Mouse (Mus musculus): ENCODE measurements around the gene Ncs1. TPM values are rescaled to one million over a fixed set of nuclear protein-coding genes. Genes with fewer than 3 reads are reported as not detected.

The Ncs1 gene
- polyA plus RNA-seq, 2 experiments, result 20.5 to 45.1 TPM

DNA sequence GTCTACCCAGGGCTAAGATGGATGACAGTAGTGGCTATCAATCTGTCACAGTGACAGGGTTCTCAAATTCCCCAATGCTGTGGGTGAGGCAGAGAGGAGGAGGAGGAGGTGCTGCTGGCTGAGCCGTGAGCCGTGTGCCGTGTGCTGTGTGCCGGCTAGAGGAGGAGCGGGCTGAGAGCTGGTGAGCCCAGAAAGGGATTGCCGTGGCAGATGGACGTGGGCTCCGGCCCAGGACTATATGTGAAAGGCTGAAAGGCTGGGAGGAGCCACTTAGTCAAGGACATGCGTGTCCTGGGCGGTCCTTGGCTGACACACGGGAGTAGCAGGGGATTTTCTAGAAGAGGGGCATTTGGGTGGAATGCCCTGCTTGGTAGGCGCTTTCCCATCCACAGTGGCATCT, 37.3 kb downstream of the Ncs1 start:
- H3K9me3 ChIP-seq (ENCODE audit: control insufficient read depth, low read length), result no peaks in the 10 kb centered on the region
- DNase-seq (ENCODE audit: low spot score) (no peak), ATAC-seq (ENCODE audit: low FRiP score, low read depth) (no peak)
- no peaks in the 10 kb centered on the region for H3K4me1 ChIP-seq (ENCODE audit: control insufficient read depth, insufficient read depth, low read length)
- TF ChIP-seq POLR2A (IDR thresholded peaks at IDR 0.05; ENCODE audit: borderline replicate concordance, extremely low read depth, insufficient read depth, insufficient read length), result no peak
- H3K9ac ChIP-seq (ENCODE audit: low read depth, low read length, severe bottlenecking), result no peak overlapping the region
- no peaks in the 10 kb centered on the region for H3K27me3 ChIP-seq (ENCODE audit: control insufficient read depth, insufficient read depth, low read length)
- WGBS, result 92% methylated on average over 12 of the region's 12 CpGs
- no peak overlapping the region for H3K4me3 ChIP-seq (replicated peaks; ENCODE audit: low read length)
- peaks cover 59% of the 10 kb centered on the region for H3K36me3 ChIP-seq (ENCODE audit: control insufficient read depth, insufficient read depth, low read length)
- H3K27ac ChIP-seq (replicated peaks; ENCODE audit: low read depth, low read length), result no peak overlapping the region
- no peak overlapping the region for H3K4me2 ChIP-seq (replicated peaks; ENCODE audit: low read depth, low read length, severe bottlenecking)

DNA sequence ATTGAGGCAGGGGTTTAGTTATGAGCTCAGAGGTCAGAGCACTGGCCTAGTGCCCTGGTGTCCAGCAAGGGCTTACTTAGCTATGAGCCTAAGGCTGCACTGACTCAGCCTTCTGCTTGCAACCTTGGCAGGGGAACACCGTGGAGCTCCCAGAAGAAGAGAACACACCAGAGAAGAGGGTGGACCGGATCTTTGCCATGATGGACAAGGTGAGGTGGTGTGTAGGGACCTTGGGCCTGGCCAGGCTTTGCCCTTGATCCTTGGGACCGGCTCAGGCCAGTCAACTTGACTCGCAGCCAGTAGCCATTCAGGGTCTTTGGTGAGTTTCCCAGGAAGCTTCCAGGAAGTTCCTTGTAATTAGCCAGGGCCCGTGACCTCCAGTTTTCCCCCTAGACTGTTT, 38.9 kb downstream of the Ncs1 start:
- Histone ChIP-seq H3K4me2 (replicated peaks; ENCODE audit: low read depth, low read length, severe bottlenecking) (no peak overlapping the region), H3K27ac (replicated peaks; ENCODE audit: low read depth, low read length) (no peak overlapping the region), H3K4me3 (replicated peaks; ENCODE audit: low read length) (no peak overlapping the region), H3K9me3 (ENCODE audit: control insufficient read depth, low read length) (no peaks in the 10 kb centered on the region), H3K4me1 (ENCODE audit: control insufficient read depth, insufficient read depth, low read length) (no peaks in the 10 kb centered on the region), H3K27me3 (ENCODE audit: control insufficient read depth, insufficient read depth, low read length) (no peaks in the 10 kb centered on the region), H3K9ac (ENCODE audit: low read depth, low read length, severe bottlenecking) (no peak overlapping the region), H3K36me3 (ENCODE audit: control insufficient read depth, insufficient read depth, low read length) (peaks cover 69% of the 10 kb centered on the region)
- WGBS, result 90% methylated on average over 5 of the region's 5 CpGs
- ATAC-seq (ENCODE audit: low FRiP score, low read depth) (no peak), DNase-seq (ENCODE audit: low spot score) (no peak)
- no peak for TF ChIP-seq POLR2A (IDR thresholded peaks at IDR 0.05; ENCODE audit: borderline replicate concordance, extremely low read depth, insufficient read depth, insufficient read length)

DNA sequence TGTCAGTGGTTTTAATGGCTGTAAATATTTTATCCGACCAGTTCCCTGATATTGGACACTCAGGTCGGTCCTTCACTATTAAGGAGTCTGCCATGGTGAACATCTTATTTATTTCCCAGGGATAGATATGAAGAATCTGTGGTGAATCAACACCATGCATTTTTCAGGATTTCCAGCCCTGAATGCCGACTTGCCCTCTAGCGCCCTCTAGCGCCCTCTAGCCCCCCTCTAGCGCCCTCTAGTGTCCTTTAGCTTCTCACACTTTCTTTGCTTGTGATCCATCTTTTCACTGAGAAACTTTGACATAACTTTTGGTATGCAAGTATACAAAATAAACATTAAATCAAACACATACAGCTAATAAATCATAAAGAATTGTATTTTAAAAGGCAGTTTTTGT, 45.8 kb downstream of the Ncs1 start:
- peaks cover 52% of the 10 kb centered on the region for H3K36me3 ChIP-seq (ENCODE audit: control insufficient read depth, insufficient read depth, low read length)

DNA sequence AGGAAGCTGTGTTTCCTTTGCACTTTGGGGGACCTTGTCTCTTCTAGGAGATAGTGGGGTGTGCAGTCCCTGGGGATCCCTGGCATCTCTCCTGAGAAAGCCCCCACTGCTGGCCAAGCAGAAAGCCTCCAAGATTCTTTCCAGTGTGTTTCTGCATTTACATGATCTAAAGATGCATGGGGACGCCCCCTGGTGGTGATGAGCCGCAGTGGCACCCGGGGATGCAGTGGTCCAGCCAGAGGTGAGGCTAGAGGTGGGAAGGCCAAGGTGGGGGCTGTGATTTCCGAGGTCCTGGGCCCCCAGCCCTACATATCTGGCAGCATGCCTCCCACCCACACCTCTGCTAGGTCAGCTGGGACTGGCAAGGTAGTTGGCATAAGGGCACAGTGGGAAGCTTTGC, 49.4 kb downstream of the Ncs1 start:
- Histone ChIP-seq H3K9ac (ENCODE audit: low read depth, low read length, severe bottlenecking) (no peak overlapping the region), H3K4me3 (replicated peaks; ENCODE audit: low read length) (no peak overlapping the region), H3K27me3 (ENCODE audit: control insufficient read depth, insufficient read depth, low read length) (no peaks in the 10 kb centered on the region), H3K36me3 (ENCODE audit: control insufficient read depth, insufficient read depth, low read length) (peaks cover 25% of the 10 kb centered on the region), H3K4me1 (ENCODE audit: control insufficient read depth, insufficient read depth, low read length) (0 out of 2 replicates have a peak, but pooled peaks cover 2% of the 10 kb centered on the region), H3K9me3 (ENCODE audit: control insufficient read depth, low read length) (no peaks in the 10 kb centered on the region), H3K4me2 (replicated peaks; ENCODE audit: low read depth, low read length, severe bottlenecking) (no peak overlapping the region), H3K27ac (replicated peaks; ENCODE audit: low read depth, low read length) (no peak overlapping the region)
- WGBS, result 1% methylated on average over 4 of the region's 4 CpGs
- peak; percentile 29 for DNase-seq (ENCODE audit: low spot score)
- no peak for ATAC-seq (ENCODE audit: low FRiP score, low read depth)
- no peak for TF ChIP-seq POLR2A (IDR thresholded peaks at IDR 0.05; ENCODE audit: borderline replicate concordance, extremely low read depth, insufficient read depth, insufficient read length)

More for the DNA sequence above, 45.8 kb downstream of the Ncs1 start:
- no peaks in the 10 kb centered on the region for H3K27me3 ChIP-seq (ENCODE audit: control insufficient read depth, insufficient read depth, low read length)
- 12% methylated on average over 6 of the region's 6 CpGs for WGBS
- H3K4me2 ChIP-seq (replicated peaks; ENCODE audit: low read depth, low read length, severe bottlenecking), result no peak overlapping the region
- no peaks in the 10 kb centered on the region for H3K9me3 ChIP-seq (ENCODE audit: control insufficient read depth, low read length)
- H3K27ac ChIP-seq (replicated peaks; ENCODE audit: low read depth, low read length), result no peak overlapping the region
- DNase-seq (ENCODE audit: low spot score), result peak; percentile 37
- no peak for TF ChIP-seq POLR2A (IDR thresholded peaks at IDR 0.05; ENCODE audit: borderline replicate concordance, extremely low read depth, insufficient read depth, insufficient read length)
- H3K4me1 ChIP-seq (ENCODE audit: control insufficient read depth, insufficient read depth, low read length), result no peaks in the 10 kb centered on the region
- no peak overlapping the region for H3K4me3 ChIP-seq (replicated peaks; ENCODE audit: low read length)
- no peak for ATAC-seq (ENCODE audit: low FRiP score, low read depth)
- no peak overlapping the region for H3K9ac ChIP-seq (ENCODE audit: low read depth, low read length, severe bottlenecking)

DNA sequence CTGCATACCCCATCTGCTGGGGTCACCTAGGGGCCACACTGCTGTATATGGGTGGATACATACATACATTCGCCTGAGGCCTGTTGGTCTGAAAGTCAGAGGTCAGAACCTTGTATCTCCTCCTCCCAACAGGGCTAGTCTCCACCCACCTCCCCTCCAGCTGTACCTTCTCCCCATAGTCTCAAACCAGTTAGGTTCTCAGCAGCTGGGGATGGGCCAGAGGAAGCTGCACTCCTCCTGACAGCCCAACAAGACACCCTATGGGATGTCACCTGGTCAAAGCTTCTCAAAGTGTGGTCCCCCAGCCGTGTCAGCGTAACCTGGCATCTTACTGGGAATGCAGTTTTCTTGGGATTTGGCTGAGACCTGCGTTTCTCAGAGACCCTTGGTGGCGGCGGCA, 50.8 kb downstream of the Ncs1 start:
- H3K4me2 ChIP-seq (replicated peaks; ENCODE audit: low read depth, low read length, severe bottlenecking), result no peak overlapping the region

More for the DNA sequence above, 50.8 kb downstream of the Ncs1 start:
- ATAC-seq (ENCODE audit: low FRiP score, low read depth) (no peak), DNase-seq (ENCODE audit: low spot score) (no peak)
- Histone ChIP-seq H3K27ac (replicated peaks; ENCODE audit: low read depth, low read length) (no peak overlapping the region), H3K9me3 (ENCODE audit: control insufficient read depth, low read length) (no peaks in the 10 kb centered on the region), H3K27me3 (ENCODE audit: control insufficient read depth, insufficient read depth, low read length) (no peaks in the 10 kb centered on the region), H3K36me3 (ENCODE audit: control insufficient read depth, insufficient read depth, low read length) (peaks cover 19% of the 10 kb centered on the region), H3K9ac (ENCODE audit: low read depth, low read length, severe bottlenecking) (no peak overlapping the region), H3K4me1 (ENCODE audit: control insufficient read depth, insufficient read depth, low read length) (0 out of 2 replicates have a peak, but pooled peaks cover 2% of the 10 kb centered on the region), H3K4me3 (replicated peaks; ENCODE audit: low read length) (no peak overlapping the region)
- TF ChIP-seq POLR2A (IDR thresholded peaks at IDR 0.05; ENCODE audit: borderline replicate concordance, extremely low read depth, insufficient read depth, insufficient read length), result no peak
- WGBS, result 85% methylated on average over 6 of the region's 6 CpGs

All from limb, embryonic 14.5 days (tissue).